Mouse (Mus musculus): ENCODE measurements around the gene Ehmt1. TPM values are rescaled to one million over a fixed set of nuclear protein-coding genes. Genes with fewer than 3 reads are reported as not detected.

The Ehmt1 gene
- polyA plus RNA-seq, 1 experiment = 30.5 TPM

DNA sequence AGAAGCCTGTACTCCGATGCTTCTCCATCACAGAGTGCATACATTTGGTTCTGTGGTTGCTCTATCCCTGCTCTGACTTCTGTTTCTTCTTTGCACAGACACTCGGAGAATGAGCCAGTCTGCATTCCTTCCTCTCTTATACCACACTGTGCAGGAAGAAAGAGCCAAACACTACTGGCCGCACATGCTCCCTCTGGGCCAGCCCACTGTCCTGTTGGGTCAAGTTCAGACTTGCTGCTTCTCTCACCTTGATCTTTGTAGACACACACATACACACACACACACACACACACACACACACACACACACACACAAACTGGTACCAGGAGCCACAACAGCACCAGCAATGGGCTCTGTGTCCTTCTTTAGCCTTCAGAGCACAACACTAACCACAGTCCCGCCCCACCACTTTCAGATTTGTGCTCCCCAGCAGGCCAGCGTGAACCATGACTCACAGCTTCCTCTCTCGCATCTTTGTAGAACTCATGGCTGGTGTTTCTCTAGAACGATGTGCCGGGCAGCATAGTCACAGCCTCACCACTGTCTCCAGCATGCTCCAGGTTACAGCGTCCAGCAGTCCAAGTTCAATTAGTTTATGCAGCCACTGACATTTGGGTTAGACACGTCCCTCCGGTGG lies 143.3 kb downstream of the Ehmt1 start:
- WGBS = 74% methylated on average over 11 of the region's 11 CpGs
- Histone ChIP-seq H3K4me3 (ENCODE audit: insufficient read depth, low read depth, low read length) (no peak overlapping the region), H3K36me3 (ENCODE audit: control insufficient read depth, insufficient read depth, low read length) (no peaks in the 10 kb centered on the region), H3K27ac (ENCODE audit: insufficient read depth, low read depth, low read length) (no peak overlapping the region), H3K4me1 (ENCODE audit: control insufficient read depth, insufficient read depth, low read length) (no peaks in the 10 kb centered on the region), H3K27me3 (replicated peaks; ENCODE audit: control insufficient read depth, insufficient read depth, low read length) (no peaks in the 10 kb centered on the region)
- no peak for DNase-seq
- TF ChIP-seq CTCF (conservative IDR thresholded peaks at IDR 0.05; ENCODE audit: insufficient read depth, insufficient read length, low read depth, low read length) (no peak), POLR2A (IDR thresholded peaks at IDR 0.05; ENCODE audit: low read depth, low read length) (no peak)

DNA sequence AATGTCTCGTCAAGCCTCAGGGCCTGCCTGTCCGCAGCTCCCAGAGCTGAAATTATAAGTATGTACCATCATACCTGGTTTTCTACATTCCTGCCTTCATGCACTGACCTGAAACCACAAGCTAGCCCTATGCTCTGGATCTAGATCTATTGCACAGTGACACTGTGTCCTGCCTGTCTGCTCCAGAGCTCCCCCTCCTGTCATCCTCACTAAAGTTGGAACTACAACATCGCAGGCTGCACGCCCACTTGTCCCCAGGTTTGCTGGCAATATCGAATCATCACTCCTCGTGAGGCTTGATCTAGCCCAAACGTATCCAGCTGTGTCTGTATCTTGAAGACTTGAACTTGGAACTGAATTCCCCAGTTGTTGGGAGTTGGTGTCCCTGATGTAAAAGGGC lies 144.6 kb downstream of the Ehmt1 start:
- no peak overlapping the region for H3K27ac ChIP-seq (ENCODE audit: insufficient read depth, low read depth, low read length)
- TF ChIP-seq CTCF (conservative IDR thresholded peaks at IDR 0.05; ENCODE audit: insufficient read depth, insufficient read length, low read depth, low read length) (peak; percentile 20; the same call in 1 of the 2 replicates), POLR2A (IDR thresholded peaks at IDR 0.05; ENCODE audit: low read depth, low read length) (no peak)
- DNase-seq = no peak
- H3K36me3 ChIP-seq (ENCODE audit: control insufficient read depth, insufficient read depth, low read length) = no peaks in the 10 kb centered on the region
- WGBS = 72% methylated on average over 7 of the region's 7 CpGs
- H3K4me3 ChIP-seq (ENCODE audit: insufficient read depth, low read depth, low read length) = no peak overlapping the region
- no peaks in the 10 kb centered on the region for H3K4me1 ChIP-seq (ENCODE audit: control insufficient read depth, insufficient read depth, low read length)
- H3K27me3 ChIP-seq (replicated peaks; ENCODE audit: control insufficient read depth, insufficient read depth, low read length) = no peaks in the 10 kb centered on the region

DNA sequence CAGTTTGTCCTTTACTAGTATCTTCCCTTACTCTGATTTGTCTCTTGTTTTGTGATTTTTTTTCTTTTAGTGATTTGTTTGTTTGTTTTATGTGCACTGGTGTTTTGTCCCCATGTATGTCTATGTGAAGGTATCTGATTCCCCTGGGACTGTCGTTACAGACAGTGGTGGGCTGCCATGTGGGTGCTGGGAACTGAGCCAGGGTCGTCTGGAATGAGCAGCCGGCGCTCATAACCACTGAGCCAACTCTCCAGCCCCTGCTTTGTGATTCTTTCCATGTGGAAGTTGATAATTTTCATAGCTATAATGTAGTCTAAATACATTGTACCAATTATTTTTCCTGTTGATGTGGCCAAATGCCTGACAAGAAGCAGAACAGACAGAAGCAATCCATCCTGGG lies 148.6 kb downstream of the Ehmt1 start:
- Histone ChIP-seq H3K27ac (ENCODE audit: insufficient read depth, low read depth, low read length) (no peak overlapping the region), H3K4me1 (ENCODE audit: control insufficient read depth, insufficient read depth, low read length) (no peaks in the 10 kb centered on the region), H3K36me3 (ENCODE audit: control insufficient read depth, insufficient read depth, low read length) (no peaks in the 10 kb centered on the region), H3K27me3 (replicated peaks; ENCODE audit: control insufficient read depth, insufficient read depth, low read length) (no peaks in the 10 kb centered on the region), H3K4me3 (ENCODE audit: insufficient read depth, low read depth, low read length) (no peak overlapping the region)
- no peak for DNase-seq
- WGBS = 72% methylated on average over 4 of the region's 4 CpGs
- TF ChIP-seq CTCF (conservative IDR thresholded peaks at IDR 0.05; ENCODE audit: insufficient read depth, insufficient read length, low read depth, low read length) = no peak
- TF ChIP-seq POLR2A (IDR thresholded peaks at IDR 0.05; ENCODE audit: low read depth, low read length) = no peak

DNA sequence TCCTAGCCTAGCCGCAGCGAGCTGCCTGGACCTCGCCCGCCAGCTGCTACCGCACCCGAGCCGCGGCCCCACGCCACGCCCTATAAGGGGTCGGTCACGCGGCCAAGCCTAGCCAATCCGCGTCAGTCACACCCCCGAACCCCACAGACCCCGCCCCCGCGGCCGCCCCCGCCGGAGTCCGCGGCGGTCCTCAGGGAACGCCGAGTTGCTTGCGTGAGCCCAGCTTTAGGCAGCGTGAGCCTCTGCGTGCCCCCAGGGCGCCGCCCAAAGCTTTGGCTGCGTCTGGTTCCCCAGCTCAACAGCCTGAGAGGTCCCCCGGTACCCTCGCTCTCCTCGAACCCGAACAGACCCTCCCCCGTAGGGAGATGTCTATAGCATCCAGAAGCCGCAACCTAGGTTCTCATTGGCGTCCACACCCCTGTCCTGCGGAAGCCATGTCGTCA lies 156.3 kb downstream of the Ehmt1 start, which contains the start of gene Cacna1b:
Cacna1b (minus strand) TSS at position 38 of the 443 bp plus-strand sequence.
- Histone ChIP-seq H3K4me1 (ENCODE audit: control insufficient read depth, insufficient read depth, low read length) (no peaks in the 10 kb centered on the region), H3K4me3 (ENCODE audit: insufficient read depth, low read depth, low read length) (peak within 1 kb of the TSS; percentile 28; the same call in 1 of the 2 replicates), H3K27ac (ENCODE audit: insufficient read depth, low read depth, low read length) (no peak within 1 kb of the TSS), H3K36me3 (ENCODE audit: control insufficient read depth, insufficient read depth, low read length) (no peaks in the 10 kb centered on the region), H3K27me3 (replicated peaks; ENCODE audit: control insufficient read depth, insufficient read depth, low read length) (peaks cover 5% of the 10 kb centered on the region)
- peak; percentile 3 for DNase-seq
- no peak for TF ChIP-seq CTCF (conservative IDR thresholded peaks at IDR 0.05; ENCODE audit: insufficient read depth, insufficient read length, low read depth, low read length)
- TF ChIP-seq POLR2A (IDR thresholded peaks at IDR 0.05; ENCODE audit: low read depth, low read length) = no peak
- WGBS = 1% methylated on average over 42 of the region's 42 CpGs

DNA sequence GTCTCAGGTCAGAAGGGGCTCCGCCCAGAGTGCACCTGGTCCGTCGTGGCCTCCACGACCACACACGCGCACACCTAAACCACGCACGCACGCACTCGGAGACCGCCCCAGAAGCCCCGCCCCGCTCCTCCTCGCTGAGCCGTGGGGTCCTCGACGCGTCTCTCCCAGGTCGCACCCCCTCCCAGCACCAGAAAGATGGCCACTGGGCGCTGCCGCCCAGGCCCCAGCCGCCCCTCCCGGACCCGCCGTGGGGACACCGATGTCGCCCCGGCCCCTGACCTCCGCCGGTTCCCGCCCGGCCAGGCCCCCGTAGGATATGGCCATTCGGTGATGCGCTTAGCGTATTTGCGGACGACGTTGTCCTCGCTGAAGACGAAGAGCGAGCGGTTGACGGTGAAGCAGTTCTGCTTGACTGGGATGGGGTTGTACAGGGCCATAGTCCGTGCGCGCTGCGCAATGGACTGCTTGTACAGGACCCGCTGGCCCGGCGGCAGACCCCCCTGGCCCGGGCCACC lies 156.9 kb downstream of the Ehmt1 start:
- Histone ChIP-seq H3K27ac (ENCODE audit: insufficient read depth, low read depth, low read length) (no peak overlapping the region), H3K4me1 (ENCODE audit: control insufficient read depth, insufficient read depth, low read length) (no peaks in the 10 kb centered on the region), H3K36me3 (ENCODE audit: control insufficient read depth, insufficient read depth, low read length) (no peaks in the 10 kb centered on the region), H3K27me3 (replicated peaks; ENCODE audit: control insufficient read depth, insufficient read depth, low read length) (peaks cover 5% of the 10 kb centered on the region), H3K4me3 (ENCODE audit: insufficient read depth, low read depth, low read length) (no peak overlapping the region)
- no peak for TF ChIP-seq POLR2A (IDR thresholded peaks at IDR 0.05; ENCODE audit: low read depth, low read length)
- TF ChIP-seq CTCF (conservative IDR thresholded peaks at IDR 0.05; ENCODE audit: insufficient read depth, insufficient read length, low read depth, low read length) = no peak
- WGBS = 1% methylated on average over 52 of the region's 52 CpGs
- DNase-seq = no peak

- peak; percentile 11 for DNase-seq
- H3K4me3 ChIP-seq (ENCODE audit: insufficient read depth, low read depth, low read length) = no peak overlapping the region
- under 1% methylated on average over 35 of the region's 35 CpGs for WGBS
Measured at GRCm38 (mm10) chr2:24761923-24762445, 157.4 kb downstream of the Ehmt1 start.

DNA sequence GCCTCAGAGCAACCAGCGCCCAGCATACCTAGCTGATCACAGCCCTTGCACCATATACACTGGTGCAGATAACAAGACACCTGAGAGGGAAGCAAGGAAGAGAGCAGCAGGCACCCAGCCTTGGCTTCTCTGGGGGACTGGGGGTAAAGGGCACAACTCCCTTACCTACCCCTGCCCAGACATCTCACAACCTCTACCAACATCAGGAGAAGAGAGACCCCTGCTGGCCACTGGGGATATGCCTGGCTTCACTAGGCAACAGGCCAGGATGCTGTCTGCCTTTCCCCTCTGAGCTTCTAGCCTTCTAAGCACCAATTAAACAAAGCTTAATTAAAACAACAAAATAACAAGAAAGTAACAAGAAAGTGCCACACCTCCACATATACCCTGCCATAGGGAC lies 164.1 kb downstream of the Ehmt1 start:
- no peak overlapping the region for H3K27ac ChIP-seq (ENCODE audit: insufficient read depth, low read depth, low read length)
- H3K27me3 ChIP-seq (replicated peaks; ENCODE audit: control insufficient read depth, insufficient read depth, low read length) = no peaks in the 10 kb centered on the region
- no peak overlapping the region for H3K4me3 ChIP-seq (ENCODE audit: insufficient read depth, low read depth, low read length)
- TF ChIP-seq CTCF (conservative IDR thresholded peaks at IDR 0.05; ENCODE audit: insufficient read depth, insufficient read length, low read depth, low read length) (peak; percentile 71), POLR2A (IDR thresholded peaks at IDR 0.05; ENCODE audit: low read depth, low read length) (no peak)
- H3K36me3 ChIP-seq (ENCODE audit: control insufficient read depth, insufficient read depth, low read length) = no peaks in the 10 kb centered on the region
- 96% methylated on average over 1 of the region's 1 CpGs for WGBS
- H3K4me1 ChIP-seq (ENCODE audit: control insufficient read depth, insufficient read depth, low read length) = no peaks in the 10 kb centered on the region
- DNase-seq = peak; percentile 43

More at GRCm38 (mm10) chr2:24761923-24762445, 157.4 kb downstream of the Ehmt1 start:
- H3K4me1 ChIP-seq (ENCODE audit: control insufficient read depth, insufficient read depth, low read length) = no peaks in the 10 kb centered on the region
- no peak overlapping the region for H3K27ac ChIP-seq (ENCODE audit: insufficient read depth, low read depth, low read length)
- peaks cover 5% of the 10 kb centered on the region for H3K27me3 ChIP-seq (replicated peaks; ENCODE audit: control insufficient read depth, insufficient read depth, low read length)
- no peaks in the 10 kb centered on the region for H3K36me3 ChIP-seq (ENCODE audit: control insufficient read depth, insufficient read depth, low read length)
- TF ChIP-seq POLR2A (IDR thresholded peaks at IDR 0.05; ENCODE audit: low read depth, low read length) (no peak), CTCF (conservative IDR thresholded peaks at IDR 0.05; ENCODE audit: insufficient read depth, insufficient read length, low read depth, low read length) (no peak)

All from kidney, adult 2 months (tissue).